Mouse (Mus musculus) induced T-regulatory cell, adult 2 months (primary cell): ENCODE data around the gene 1700015F17Rik.

Experiments used
- DNase-seq: peaks from one replicate; pipeline ENCODE4 v3.0.0-alpha.2; 2012; ENCODE audit warnings: low read depth

The 1700015F17Rik gene

DNA sequence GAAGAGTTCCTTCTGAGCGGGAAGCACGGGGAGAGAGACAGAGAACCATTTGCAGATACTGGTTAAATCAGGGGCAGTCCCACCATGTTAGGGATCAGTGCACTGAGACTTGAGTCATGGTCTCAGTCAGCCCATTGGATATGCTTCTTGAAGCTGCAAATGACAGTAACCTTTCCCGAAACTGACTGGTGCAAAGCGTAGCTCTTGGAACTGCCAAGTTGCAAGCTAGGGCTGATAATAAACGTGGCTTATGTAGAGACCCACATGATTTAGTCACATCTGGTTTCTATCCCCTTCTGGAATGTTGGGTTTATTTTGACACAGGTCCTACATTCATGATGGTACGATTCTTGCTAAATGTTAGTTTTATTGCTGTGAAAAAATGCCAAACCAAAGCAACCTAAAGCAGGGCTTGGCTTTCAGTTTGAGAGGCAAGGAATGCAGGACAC lies 55.2 kb downstream of the 1700015F17Rik start:
- DNase-seq: no peak

DNA sequence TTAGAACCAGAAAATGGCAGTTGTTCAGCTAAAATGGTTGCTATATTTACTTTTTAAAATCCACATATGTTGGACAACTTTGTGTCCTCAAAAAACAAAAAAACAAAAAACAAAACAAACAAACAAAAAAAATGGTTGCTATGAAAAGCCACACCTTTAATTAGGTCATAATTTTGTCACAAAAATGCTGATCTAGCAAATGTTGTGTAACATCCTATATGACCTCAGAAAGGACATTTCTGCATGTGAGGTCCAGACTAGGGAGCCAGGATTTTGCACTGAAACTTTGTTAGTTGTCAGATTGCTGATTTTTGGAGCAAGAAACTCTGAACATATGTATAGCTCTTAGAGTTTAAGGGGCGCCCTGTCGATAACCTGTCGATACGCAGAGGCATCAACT lies 55.9 kb downstream of the 1700015F17Rik start:
- DNase-seq: no peak

DNA sequence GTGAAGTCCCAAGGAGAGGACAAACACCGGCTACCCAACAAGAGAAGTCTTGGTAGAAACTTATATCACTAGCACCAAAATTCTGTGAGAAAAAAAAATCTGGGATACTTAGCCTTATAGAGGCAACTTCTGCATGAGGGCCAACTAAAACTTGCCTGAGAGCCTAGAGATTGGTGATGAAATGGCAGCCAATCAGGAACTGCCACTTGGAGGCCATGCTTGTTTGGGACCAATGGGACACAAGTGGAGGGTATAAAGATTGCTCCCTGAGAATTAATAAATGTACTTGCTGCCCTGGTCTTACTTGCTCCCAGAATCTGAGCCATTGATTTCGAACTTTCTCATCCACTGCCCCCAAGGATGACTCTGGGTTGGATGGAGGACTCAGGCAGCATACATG lies 57.5 kb downstream of the 1700015F17Rik start:
- no peak for DNase-seq

DNA sequence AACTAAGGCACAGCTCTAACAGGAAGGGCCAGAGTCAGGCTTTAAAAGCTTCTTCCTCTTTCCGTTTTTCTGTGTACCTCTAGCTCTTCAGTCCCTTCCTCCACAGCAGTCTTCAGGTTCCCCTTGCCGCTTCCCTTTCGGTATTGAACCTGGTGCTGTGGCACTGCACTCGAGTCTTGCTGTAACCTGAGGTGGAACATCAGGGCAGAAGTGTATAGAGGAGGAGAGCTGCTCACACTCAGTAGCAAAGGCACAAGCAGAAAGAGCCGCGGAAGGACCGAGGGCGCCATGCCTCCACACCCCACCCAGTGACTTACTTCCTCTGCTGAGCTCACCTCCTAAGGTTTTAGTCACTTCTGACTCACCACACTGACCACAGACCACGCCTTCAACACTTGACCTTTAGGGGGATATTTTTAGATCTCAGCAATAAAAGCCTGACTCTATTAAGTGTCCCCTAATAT lies 58.9 kb downstream of the 1700015F17Rik start, which contains the start of gene Cdk14:
Cdk14 (minus strand) TSS at position 321 of the 464 bp plus-strand sequence.
- peak; percentile 53 for DNase-seq

DNA sequence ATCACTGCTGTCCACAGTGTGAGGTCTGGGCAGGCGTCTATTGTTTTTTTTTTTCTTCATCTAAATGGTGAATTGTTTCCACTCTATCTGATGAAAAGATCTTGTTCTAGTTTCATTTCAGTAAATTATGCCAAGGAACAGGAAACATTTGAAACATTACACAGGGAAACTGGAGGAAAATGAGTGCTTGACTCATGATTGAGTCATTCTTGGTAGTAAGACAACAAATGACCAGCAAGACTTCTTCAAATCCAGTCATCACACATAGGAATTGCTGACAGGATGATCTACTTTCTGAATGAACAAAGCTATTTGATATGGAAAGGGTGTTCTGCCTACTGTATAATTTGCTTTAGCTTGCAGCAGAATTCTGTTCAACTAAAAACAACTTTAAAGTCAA lies 59.7 kb downstream of the 1700015F17Rik start:
- peak; percentile 7 for DNase-seq

DNA sequence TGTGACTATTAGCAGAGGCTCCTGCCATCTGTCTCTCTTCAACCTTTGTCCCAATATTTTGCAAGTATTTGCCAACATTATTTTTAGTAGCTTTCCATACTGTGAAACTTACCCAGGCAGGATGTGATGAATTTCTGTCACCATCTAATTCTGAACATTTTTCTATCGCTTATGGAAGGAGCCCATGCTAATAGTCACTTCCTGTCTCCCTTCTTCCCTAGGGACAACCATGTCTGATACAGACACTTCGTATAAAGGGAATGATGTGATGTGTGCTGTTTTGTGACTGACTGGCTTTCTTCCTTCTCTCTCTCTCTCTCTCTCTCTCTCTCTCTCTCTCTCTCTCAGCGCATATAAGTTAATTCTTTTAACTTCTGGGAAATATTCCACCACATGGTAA lies 64.1 kb downstream of the 1700015F17Rik start:
- DNase-seq: no peak

DNA sequence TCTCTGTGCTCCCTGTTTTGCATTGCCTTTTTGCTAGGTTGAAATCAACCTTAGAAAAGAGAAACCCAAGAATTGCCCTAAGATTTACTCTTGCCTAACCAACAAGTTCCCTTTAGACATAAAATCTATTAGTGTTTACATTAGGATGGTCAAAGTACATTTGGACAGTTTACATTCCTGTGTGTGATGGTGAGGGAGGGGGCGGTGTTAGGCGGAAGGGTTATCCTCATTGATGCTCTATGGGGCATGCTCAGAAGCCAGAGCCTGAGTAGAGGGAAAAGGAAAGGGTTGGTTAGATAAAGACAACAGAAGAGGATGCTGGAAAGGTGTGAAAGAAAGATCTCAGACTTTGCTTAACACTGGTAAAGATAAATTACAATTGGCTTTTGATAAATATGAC lies 67.1 kb downstream of the 1700015F17Rik start:
- DNase-seq: no peak

DNA sequence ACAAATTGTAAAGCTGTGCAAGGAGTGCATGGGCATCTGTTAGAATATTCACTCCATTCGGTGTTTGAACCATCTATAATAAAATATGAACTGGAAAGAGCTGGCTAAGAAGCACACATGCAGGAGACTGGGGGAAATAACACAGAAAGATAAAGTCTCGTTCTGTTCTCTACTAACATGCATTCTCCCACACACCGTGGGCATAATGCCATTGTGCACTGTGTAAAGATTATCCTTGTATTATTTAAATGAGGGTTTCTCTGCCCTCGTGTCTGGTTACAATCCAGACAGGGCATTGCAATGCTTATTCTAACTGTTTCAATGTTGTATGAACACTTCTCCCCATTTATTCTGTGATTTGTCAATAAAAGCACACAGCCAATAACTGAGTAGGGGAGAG lies 77.0 kb downstream of the 1700015F17Rik start:
- no peak for DNase-seq

DNA sequence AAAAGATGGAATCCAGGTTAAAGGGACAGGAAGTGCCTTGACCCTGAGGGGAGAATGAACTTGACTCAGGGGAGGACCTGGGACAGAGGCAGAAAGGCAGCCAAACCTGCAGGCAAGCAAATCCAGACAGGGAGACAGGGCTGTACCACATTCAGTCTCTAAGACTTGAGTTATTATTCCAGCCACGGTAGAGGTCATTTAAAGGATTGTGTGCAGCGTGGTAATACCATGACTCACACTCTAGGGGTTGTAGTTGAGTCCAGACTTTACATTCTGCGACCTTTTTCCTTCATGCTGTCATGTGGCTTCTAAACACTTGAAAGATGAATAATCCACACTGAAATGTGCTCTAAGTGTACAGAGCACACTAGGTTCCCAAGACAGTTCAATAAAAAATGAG lies 86.2 kb downstream of the 1700015F17Rik start:
- no peak for DNase-seq
